Mouse (Mus musculus) G1E (cell line): ENCODE measurements around the gene Foxa1.

Experiments
- CTCF ChIP-seq: IDR thresholded peaks from 2 replicates; pipeline ENCODE4 v1.5.1; 2012; ENCODE audit warnings: low read depth, low read length, inconsistent platforms, mixed read lengths
- GATA1 ChIP-seq: IDR thresholded peaks from 2 replicates; pipeline ENCODE4 v1.6.1; 2012; ENCODE audit warnings: borderline replicate concordance, low read length, inconsistent platforms, mixed read lengths
- GATA2 ChIP-seq: IDR thresholded peaks from 2 replicates; pipeline ENCODE4 v1.6.1; 2012; ENCODE audit warnings: low read depth, low read length, inconsistent platforms, borderline replicate concordance
- POLR2AphosphoS5 ChIP-seq: IDR thresholded peaks from 2 replicates; pipeline ENCODE4 v1.6.1; 2012; ENCODE audit warnings: low read depth, low read length, inconsistent platforms; ENCODE audit not compliant: insufficient replicate concordance
- TAL1 ChIP-seq: conservative IDR thresholded peaks from 2 replicates; pipeline ENCODE4 v1.6.1; 2012; ENCODE audit warnings: low read depth, low read length, inconsistent platforms, mixed read lengths

DNA sequence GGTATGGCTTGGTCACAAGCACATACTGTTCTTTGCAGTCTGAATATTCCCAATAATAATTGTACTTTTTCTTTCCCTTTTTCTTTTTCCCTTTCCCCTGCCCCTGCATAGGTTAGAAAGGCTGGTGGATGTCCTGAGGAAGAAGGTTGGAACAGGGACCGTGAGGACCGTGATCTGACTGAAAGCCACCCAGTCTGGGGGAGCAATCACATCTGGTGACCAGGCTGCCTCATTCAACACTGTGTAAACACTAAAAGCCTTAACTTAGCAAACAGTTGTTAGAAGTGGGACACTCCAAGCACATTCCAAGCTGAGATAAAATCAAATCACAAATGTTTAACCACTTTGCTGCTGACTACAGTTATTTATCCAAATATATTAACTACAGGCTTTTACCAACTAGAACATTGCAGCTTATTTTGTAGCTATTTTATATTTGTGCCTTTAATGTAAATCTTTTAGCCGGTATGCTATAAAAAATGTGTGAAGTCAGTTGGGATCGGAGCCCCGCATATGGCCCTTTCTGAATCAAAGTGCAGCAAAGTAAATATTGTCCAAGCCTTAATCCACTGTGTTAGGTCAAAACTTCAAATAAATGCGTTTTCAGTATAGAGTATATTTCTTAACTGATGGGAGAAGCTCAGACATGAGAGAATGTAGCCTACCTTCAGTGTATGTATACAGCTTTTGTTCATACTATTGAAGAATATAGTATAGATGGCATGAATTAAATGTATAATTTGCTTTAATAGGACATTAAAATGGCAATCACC lies 50.2 kb downstream of the Foxa1 start:
- TF ChIP-seq CTCF (no peak), GATA1 (no peak), POLR2AphosphoS5 (no peak), TAL1 (no peak), GATA2 (no peak)
